Mouse (Mus musculus) neural tube, embryonic 12.5 days (tissue): ENCODE data around the gene Uba6. TPM values are rescaled to one million over a fixed set of nuclear protein-coding genes. Genes with fewer than 3 reads are reported as not detected.

Experiments
- ATAC-seq: fragments of 200-750 bp; cut with Nextera tagmentation; 2 replicates; pipeline ENCODE4 v1.8.0; 2017; ENCODE audit warnings: low read depth, mild to moderate bottlenecking, moderate TSS enrichment, moderate library complexity; ENCODE audit not compliant: low FRiP score
- H3K27ac ChIP-seq: fragments of 300-500 bp; sonication (generic); 2 replicates; pipeline ENCODE4 v1.5.1; 2016
- H3K27me3 ChIP-seq: fragments of 300-500 bp; sonication (generic); replicated peaks from 2 replicates; pipeline ENCODE4 v1.6.1; 2016; ENCODE audit warnings: mild to moderate bottlenecking
- H3K36me3 ChIP-seq: fragments of 300-500 bp; sonication (generic); 2 replicates; pipeline ENCODE4 v1.6.1; 2016; ENCODE audit warnings: mild to moderate bottlenecking
- H3K4me1 ChIP-seq: fragments of 300-500 bp; sonication (generic); 2 replicates; pipeline ENCODE4 v1.6.1; 2016
- H3K4me2 ChIP-seq: fragments of 300-500 bp; sonication (generic); replicated peaks from 2 replicates; pipeline ENCODE4 v1.6.1; 2016; ENCODE audit warnings: mild to moderate bottlenecking
- H3K4me3 ChIP-seq: fragments of 300-500 bp; sonication (generic); 2 replicates; pipeline ENCODE4 v1.5.1; 2016
- H3K9ac ChIP-seq: fragments of 300-500 bp; sonication (generic); 2 replicates; pipeline ENCODE4 v1.6.1; 2016; ENCODE audit warnings: mild to moderate bottlenecking
- H3K9me3 ChIP-seq: fragments of 300-500 bp; sonication (generic); 2 replicates; pipeline ENCODE4 v1.6.1; 2016; ENCODE audit warnings: mild to moderate bottlenecking
- WGBS: fragments of 180-500 bp; shearing (Covaris S2); methylation state at CpG from one replicate; pipeline ENCODE4 v1.1.7; 2016; 5-methylcytosine and 5-hydroxymethylcytosine counted together
- polyA plus RNA-seq: library from polyadenylated mRNA; unstranded; fragments of >200 nt; fragmentation: Nextera tagmentation; extraction: Ambion mirVana; gene quantifications from 2 replicates; pipeline ENCODE4 v1.2.1, GENCODE M21; 2016

Uba6 gene
- polyA plus RNA-seq, 1 experiment from 2014 or later, result 18.3 TPM

GRCm38 (mm10) chr5:86069121-86069520 lies 103.5 kb downstream of the Uba6 start:
- no peak overlapping the region for H3K4me3 ChIP-seq
- no peaks in the 10 kb centered on the region for H3K27me3 ChIP-seq
- H3K4me1 ChIP-seq, result no peaks in the 10 kb centered on the region; the same call in 1 of the 2 replicates
- no peak overlapping the region for H3K27ac ChIP-seq
- WGBS, result 81% methylated on average over 6 of the region's 6 CpGs
- H3K9me3 ChIP-seq, result no peaks in the 10 kb centered on the region
- no peak for ATAC-seq
- no peak overlapping the region for H3K9ac ChIP-seq
- no peak overlapping the region for H3K4me2 ChIP-seq
- no peaks in the 10 kb centered on the region for H3K36me3 ChIP-seq

DNA sequence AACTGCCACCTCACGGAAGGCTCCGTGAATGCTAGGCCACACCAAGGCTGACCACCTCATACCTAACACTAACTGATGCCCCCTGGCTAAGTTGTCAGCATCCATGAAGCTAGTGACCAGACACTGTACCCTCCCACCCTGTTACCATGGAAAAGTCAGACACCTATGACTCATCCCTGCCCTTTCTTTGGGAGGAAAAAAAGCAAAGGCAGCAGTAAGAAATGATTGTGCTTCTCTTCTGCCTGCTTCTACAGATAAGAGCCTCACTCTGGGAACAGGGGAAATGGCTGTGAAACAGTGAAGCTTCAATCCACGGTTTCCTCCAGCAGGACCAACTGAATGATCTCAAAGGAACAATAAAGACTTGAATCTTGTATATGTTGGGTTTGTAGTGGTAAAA lies 104.2 kb downstream of the Uba6 start:
- Histone ChIP-seq H3K36me3 (no peaks in the 10 kb centered on the region), H3K9ac (no peak overlapping the region), H3K4me1 (peaks cover 5% of the 10 kb centered on the region; the same call in 1 of the 2 replicates), H3K4me2 (no peak overlapping the region), H3K4me3 (no peak overlapping the region), H3K9me3 (no peaks in the 10 kb centered on the region), H3K27ac (no peak overlapping the region), H3K27me3 (no peaks in the 10 kb centered on the region)
- ATAC-seq, result no peak
- WGBS, result 85% methylated on average over 3 of the region's 3 CpGs

DNA sequence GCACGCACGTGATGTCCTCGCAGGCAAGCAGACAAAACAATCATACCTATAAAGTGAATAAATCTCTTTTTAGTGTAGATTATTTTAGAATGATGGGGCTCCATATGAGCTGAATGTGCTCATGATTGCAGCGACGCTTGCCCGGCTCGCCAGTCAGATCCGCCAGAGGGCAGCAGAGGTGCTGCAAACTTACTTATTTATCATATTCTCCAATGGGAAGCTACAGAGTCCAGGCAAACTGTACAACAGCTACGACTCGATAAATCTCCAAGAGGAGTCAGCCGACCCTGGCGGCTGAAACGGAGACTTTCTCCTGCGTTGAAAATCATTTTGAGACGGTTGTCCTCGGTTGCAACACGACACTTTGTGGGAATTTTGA lies 106.1 kb downstream of the Uba6 start:
- WGBS, result 2% methylated on average over 17 of the region's 17 CpGs
- ATAC-seq, result peak; percentile 48
- Histone ChIP-seq H3K27ac (no peak overlapping the region), H3K9me3 (no peaks in the 10 kb centered on the region), H3K27me3 (no peaks in the 10 kb centered on the region), H3K36me3 (no peaks in the 10 kb centered on the region), H3K4me1 (peaks cover 8% of the 10 kb centered on the region), H3K4me3 (peak overlapping the region; percentile 60), H3K9ac (0 out of 2 replicates have a peak overlapping the region, but pooled peaks have one; percentile 29), H3K4me2 (peak overlapping the region; percentile 64)

DNA sequence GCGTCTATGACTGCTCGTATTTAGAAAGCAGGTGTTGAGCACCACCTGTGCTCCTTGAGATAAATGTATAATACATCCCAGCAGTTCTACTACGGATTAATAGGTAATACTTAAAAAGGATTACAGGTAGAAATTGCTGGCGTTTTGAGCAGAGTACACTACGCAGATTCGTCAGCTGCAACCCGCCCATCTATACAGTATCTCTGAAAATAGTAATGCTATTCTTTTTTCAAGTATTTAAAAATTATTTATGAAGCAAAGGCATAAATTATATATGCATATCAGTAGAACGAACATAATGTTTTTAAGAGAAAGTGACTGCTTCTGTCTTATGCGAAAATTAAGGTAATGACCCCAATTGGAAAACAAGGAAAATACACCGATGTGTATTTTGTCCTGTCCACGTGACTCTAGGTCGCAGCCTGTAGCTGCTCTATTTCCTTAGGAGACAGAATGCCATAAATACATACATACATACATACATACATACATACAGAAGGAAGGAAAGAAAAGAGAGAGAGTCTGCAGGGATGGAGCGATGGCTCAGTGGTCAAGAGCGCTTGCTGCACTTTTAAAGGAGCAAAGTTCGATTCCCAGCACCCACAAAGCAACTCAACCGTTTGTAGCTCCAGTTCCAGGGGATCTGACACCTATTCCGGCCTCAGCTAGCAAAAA lies 106.6 kb downstream of the Uba6 start:
- peak overlapping the region; percentile 60 for H3K4me3 ChIP-seq
- H3K27ac ChIP-seq, result no peak overlapping the region
- no peaks in the 10 kb centered on the region for H3K9me3 ChIP-seq
- 1% methylated on average over 17 of the region's 17 CpGs for WGBS
- H3K4me2 ChIP-seq, result peak overlapping the region; percentile 64
- no peaks in the 10 kb centered on the region for H3K27me3 ChIP-seq
- ATAC-seq, result peak; percentile 69
- 0 out of 2 replicates have a peak overlapping the region, but pooled peaks have one; percentile 29 for H3K9ac ChIP-seq
- H3K36me3 ChIP-seq, result no peaks in the 10 kb centered on the region
- H3K4me1 ChIP-seq, result peaks cover 8% of the 10 kb centered on the region

DNA sequence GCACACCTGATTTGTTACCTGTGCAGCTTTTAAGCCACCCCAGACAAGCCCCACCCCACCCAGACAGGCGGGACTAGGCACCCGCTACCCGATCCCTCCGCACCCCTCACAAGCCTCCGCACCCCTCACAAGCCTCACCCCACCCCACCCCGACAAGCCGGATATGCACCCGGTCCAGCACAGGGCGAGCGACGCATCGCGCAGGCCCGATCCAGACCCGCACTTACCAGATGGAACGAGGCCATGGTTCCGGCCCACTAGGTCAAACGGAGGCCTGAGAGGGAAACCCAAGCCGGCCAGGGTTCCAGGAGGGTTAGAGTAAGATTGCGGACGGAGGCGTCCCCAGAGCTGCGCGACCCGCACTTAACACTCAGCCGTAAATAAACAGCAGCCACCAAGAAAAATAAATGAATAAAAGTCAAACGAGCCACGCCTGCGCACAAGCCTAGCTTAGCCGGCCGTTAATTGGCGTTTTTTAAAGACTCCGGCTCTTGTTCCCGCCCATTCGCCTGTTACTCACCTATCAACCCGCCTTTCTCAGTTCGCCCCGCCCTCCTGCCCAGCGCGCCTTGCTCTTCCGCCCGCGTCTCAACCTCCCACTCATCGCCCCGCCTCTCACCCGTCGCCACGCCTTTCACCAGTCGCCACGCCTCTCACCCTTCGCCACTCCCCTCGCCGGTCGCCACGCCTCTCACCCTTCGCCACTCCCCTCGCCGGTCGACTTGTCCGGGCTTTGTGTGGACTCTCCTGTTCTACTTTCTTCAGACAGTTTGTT lies 107.3 kb downstream of the Uba6 start, which contains the start of gene Cenpc1:
Cenpc1 (minus strand) TSS at position 483 of the 775 bp plus-strand sequence.
- H3K4me3 ChIP-seq, result peak within 1 kb of the TSS; percentile 60
- H3K9ac ChIP-seq, result peak within 1 kb of the TSS; percentile 71
- peak within 1 kb of the TSS; percentile 64 for H3K4me2 ChIP-seq
- H3K9me3 ChIP-seq, result no peaks in the 10 kb centered on the region
- WGBS, result under 1% methylated on average over 60 of the region's 60 CpGs
- peak; percentile 95 for ATAC-seq
- peak within 1 kb of the TSS; percentile 72 for H3K27ac ChIP-seq
- no peaks in the 10 kb centered on the region for H3K27me3 ChIP-seq
- no peaks in the 10 kb centered on the region for H3K36me3 ChIP-seq
- peaks cover 8% of the 10 kb centered on the region for H3K4me1 ChIP-seq

DNA sequence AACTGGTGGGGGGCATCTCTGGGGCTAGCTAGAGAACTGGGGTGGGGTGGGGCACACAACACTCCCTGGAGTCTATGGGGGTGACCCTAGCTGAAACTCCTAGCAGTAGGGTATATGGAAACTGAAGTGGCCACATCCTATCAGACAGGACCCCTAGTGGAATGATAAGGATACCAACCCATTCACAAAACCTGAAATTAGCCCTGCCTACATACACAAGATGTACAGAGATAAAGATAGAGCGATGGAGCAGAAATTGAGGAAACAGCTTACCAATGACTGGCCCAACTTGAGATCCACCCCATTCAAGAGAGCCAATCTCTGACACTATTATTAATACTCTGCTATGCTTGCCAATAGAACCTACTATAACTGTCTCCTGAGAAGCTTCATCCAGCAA lies 109.1 kb downstream of the Uba6 start:
- no peak overlapping the region for H3K27ac ChIP-seq
- ATAC-seq, result no peak
- no peaks in the 10 kb centered on the region for H3K9me3 ChIP-seq
- peaks cover 8% of the 10 kb centered on the region for H3K4me1 ChIP-seq
- WGBS, result 97% methylated on average over 1 of the region's 1 CpGs
- H3K9ac ChIP-seq, result no peak overlapping the region
- no peaks in the 10 kb centered on the region for H3K27me3 ChIP-seq
- no peaks in the 10 kb centered on the region for H3K36me3 ChIP-seq
- H3K4me2 ChIP-seq, result peak overlapping the region; percentile 64
- no peak overlapping the region for H3K4me3 ChIP-seq

Other genes starting within 250 kb of the Uba6 start
- 41.2 and 43.6 TPM in 2 replicates for gene Cenpc1, start 107.2 kb downstream of the Uba6 start, polyA plus RNA-seq
- gene Stap1, start 101.1 kb downstream of the Uba6 start, polyA plus RNA-seq, result 0.08 and 0.13 TPM in 2 replicates
- gene Gnrhr, start 25.1 kb upstream of the Uba6 start, polyA plus RNA-seq, result not detected in 2 replicates
- gene Tmprss11c, start 116.5 kb upstream of the Uba6 start, polyA plus RNA-seq, result not detected in 2 replicates
- gene Tmprss11d, start 200.6 kb upstream of the Uba6 start, polyA plus RNA-seq, result 0.11 TPM in 1 of 2 replicates, not detected in the other